Mouse (Mus musculus) left cerebral cortex, adult 18-20 months (tissue): Measurements from ENCODE around the gene Dennd4a. TPM values are rescaled to one million over a fixed set of nuclear protein-coding genes. Genes with fewer than 3 reads are reported as not detected.

Experiments
- DNase-seq, 2 experiments: peaks; one replicate each; pipeline ENCODE4 v3.0.0; 2021 to 2022; ENCODE audit warnings: low spot score in 2 of 2, mixed read lengths in 1 of 2
- total RNA-seq, 2 experiments: library from RNA; stranded (reverse); gene quantifications; 2 replicates each; pipeline ENCODE4 v1.2.3; 2021

The Dennd4a gene
- total RNA-seq, 2 experiments from 2014 or later = 54.2 to 55.6 TPM

DNA sequence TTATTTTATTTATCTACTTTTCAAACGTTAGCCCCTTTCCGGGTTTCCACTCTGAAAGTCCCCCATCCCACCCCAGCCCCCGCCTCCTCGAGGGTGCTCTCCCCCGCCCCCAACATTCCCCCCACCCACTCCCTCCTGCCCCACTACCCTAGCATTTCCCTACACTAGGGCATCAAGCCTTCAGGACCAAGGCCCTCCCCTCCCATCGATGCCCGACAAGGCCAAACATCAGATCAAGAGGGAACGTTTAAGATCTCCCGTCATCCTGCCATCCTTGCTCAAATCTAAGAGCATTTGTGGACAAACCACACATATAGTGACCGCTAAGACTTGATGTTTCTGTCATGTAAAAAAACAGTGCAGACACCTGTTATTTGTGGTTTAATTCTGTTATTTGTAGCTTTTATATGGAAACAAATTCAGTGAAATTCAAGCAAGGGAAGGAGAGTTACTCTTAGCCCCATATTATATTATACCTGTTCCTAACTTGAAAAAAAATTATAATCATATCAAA, 21.2 kb upstream of the Dennd4a start:
- no peak for DNase-seq

DNA sequence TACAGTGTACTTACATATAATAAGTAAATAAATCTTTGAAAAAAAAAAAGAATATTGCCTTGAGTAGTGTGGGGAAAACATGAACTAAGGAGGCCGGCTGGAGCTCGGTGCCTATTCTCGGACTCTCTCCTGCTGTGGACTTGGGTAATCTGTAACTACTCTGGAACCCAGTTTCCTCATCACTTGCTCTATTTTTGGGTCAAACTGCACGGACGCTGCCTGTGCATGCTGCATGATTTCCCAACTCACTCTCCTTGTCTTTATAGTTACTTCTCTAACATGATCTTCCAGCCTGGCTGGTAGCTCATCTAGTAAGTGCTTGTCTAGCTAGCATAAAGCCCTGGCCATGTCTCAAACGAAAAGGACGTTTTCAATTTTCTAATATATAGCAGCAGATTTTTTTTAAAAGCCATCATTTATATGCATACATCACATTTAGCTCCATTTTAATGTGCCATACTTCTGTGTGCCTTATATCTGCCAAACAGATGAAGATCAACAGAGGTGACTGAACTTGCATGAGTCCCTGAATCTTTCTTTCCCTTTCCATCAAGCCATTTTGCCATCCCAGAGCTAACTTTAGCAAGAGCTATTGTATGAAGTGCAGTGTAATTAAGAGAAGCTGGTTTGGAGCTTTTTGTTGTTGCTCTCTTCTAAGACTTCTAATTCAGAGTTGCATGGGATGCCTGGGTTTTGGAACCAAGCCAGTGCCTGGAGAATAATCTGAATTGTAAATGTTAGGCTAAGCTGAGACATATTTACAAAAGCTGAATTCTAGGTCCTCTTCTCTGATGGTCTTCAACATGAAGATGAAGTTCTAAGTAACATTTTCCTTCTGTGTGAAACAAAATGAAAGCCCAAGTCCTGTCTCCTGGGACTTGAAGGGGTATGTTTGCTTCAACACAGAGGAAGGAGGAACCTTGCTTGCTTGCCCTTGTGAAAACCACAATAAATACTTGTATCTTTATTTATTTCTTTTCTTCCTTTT, 20.2 kb upstream of the Dennd4a start:
- DNase-seq = no peak

DNA sequence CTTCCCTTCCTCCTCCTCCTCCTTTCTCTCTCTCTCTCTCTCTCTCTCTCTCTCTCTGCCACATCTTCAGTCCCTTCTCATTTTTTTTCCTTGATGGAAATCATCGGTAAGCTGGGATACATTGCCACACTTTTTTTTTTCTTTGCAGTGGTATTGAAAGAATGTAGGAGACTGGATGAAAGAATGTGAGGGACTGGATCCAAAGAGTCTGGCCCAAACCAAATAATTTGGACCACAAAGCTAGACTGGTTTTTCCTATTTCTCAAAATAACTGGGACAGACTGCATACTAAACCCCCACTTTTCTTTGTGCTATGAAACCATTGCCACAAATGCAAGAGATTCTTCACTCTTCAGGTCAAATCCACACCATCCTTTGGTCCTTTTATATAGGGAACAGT, 19.5 kb upstream of the Dennd4a start:
- no peak for DNase-seq

DNA sequence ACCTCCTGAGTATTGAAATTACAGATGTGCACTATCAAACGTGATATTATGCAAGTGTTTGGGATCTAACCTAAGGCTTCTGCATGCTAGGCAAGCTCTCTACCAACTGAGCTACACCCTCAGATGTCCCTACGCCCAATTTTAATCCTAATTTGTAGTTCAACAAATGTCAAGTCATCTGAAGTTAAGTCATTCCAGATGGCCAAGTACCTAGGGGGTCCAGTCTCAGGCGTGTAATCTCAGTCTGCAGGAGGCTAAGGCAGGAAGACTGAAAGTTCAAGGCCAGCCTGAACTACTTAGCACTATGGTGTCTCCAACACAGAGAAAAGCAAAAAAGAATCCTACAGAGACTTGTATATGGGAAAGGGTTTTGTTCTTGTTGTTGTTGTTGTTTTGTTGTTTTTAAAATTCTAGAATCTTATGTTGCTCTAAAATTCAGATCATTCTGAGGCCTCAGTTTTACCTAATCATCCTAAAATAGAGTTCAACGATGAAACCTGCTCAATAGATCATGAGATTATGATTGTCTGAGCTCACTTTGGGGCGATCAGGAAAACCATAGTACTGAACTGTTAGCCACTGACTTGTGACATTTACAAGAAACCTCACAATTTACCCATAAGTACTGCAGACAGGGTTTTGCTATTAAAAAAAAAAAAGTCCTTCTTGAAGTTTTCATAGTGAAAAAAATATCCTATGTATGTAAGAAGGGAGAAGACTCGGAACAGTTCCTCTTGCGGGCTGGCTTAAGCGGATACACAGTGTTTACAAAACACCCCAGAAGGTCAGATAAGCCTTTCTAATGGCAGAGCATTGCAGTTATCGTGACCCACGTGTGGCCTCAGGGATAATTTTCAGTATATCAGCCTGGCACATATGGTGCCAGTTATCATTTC, 18.5 kb upstream of the Dennd4a start:
- DNase-seq = no peak

DNA sequence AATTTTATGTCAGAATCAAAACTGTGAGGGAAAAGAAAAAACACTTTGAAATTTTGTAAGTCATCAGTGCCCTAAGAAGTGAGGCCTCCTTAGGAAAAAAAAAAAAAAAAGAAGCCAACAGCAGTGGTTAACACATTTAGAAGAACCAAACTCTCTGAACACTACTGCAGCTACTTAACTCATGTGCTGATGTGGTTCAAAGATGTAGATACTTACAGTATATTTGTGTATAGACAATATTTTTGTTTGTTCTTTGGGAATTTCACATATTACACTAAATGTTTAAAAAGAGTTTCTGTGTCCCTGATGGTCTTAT, 17.9 kb upstream of the Dennd4a start:
- no peak for DNase-seq

DNA sequence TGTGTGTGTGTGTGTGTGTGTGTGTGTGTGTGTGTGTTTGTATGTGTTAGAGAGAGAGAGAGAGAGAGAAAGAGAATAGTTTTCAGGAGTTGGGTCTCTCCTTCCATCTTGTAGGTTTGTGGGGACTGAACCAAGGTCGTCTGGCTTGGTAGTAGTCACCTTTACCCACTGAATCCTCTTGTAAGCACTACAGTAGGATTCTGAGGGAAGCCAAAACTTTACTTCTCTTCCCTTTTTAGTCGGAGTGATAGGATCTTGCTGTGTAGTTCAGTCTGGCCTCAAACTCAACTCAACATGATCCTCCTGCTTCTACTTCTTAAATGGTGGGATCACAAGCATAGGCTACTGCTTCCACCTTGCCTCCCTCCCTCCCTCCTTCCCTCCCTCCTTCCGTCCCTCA, 17.3 kb upstream of the Dennd4a start:
- no peak for DNase-seq

DNA sequence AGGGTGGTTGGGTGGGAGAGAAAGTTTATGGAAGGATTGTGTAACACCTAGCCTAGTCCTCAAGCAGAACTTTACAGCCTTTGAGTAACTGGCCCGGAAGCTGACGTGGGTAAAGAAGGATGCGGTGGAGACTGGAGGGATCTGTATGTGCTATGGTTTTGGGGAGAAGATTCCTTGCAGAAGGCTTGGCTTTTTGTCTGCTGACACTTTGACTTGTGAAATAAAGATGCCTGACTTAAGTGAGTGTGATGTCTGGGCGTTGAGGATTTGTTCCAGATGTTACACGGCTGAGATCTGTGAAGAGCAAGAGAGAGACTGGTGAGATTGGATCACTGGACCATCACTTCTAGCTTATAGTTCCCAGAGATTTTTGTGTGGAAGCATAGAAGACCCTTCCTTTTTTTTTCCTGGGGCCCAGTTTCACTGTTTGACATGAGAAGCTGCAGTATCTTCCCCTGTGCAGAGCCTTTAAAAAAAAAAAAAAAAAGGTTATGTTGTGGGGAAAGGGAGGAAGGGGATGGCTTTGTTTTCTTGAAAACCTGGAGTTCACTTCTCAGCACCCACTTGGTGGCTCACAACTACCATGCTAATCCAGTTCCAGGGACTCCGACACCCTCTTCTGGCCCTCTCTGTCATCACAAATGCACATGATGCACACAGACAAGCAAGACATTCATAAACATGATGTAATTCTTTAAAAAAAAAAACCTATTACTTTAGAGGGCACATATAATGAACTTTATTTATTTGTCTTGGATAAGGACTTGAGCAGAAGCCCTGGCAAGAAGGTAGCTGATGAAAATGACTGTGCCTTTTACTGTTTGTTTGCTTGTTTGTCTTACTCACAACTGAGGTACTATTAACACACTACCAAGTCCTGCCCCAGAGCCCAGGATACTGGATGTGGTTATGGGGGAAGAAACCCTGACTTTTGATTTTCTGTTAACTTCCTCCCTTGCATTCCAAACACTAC, 16.4 kb upstream of the Dennd4a start:
- DNase-seq = no peak

DNA sequence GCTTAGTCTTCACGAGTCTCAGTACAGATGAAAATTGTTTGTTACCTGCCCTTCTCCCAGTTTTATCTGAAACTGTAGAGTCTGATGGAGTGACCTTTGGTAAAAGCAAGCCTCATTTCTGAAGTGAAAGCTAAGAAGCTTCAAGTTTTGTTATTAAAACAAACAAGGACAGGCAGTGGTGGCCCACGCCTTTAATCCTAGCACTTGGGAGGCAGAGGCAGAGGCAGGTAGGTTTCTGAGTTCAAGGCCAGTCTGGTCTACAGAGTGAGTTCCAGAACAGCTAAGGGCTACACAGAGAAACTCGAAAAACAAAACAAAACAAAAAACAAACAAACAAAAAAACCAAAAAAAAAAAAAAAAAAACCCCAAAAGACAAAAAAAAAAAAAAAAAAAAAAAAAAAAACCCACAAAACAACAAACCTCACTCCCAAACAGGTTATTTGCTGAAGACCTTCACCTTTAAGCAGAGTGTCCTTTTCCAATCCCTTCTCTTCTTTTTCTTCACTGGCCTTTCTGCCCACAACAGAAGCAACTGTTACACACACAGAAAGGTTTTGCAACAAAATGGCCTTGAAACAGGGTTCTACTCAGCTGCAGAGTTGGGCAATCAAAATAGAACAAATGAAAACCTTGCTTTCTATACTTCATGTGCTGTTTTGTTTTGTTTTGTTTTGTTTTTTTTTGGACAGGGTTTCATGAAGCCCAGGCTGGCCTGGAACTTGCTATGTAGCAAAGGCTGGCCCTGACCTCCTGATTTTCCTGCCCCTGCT, 15.1 kb upstream of the Dennd4a start:
- DNase-seq = no peak

DNA sequence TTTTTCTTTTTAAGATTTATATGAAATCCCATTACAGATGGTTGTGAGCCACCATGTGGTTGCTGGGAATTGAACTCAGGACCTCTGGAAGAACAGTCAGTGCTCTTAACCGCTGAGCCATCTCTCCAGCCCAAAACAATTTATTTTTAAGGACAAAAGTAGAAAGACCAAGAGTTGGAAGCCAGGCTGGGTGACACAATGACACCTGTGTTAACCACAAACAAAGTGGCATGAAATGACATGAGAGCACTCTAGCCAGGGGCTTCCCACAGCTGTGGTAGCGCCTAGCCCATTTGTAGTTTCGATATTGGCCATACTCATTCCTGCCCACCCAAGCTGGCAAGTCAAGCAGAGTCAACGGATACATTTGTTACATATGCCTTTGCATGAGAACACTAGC, 13.7 kb upstream of the Dennd4a start:
- no peak for DNase-seq

DNA sequence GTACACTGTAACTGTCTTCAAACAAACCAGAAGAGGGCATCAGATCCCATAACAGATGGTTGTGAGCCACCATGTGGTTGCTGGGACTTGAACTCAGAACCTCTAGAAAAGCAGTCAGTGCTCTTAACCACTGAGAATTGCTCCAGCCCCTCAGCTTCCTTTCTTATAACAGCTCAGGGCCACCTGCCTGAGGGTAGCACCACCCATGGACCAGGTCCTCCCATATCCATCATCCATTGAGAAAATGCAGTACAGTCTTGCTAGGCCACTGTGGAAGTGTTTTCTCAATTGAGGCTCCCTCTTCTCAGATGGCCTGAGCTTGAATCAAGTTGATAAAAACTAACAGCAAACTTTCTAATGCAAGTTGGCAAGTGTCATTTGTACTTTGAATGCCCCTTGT, 13.0 kb upstream of the Dennd4a start:
- no peak for DNase-seq

DNA sequence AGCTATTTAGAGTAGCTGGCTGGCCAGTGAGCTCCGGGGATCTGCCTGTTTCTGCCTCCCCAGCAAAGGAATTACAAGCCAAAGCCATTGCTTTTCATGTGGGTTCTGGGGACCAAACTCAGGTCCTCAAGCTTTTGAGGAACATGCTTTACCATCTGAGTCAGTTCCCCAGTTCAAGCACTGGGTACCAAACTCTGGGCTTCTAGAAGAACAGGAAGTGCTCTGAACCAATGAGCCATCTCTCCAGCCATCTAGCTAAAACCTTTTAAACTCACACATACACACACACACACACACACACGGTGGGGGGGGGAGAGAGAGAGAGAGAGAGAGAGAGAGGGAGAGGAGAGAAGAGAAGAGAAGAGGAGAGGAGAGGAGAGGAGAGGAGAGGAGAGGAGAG, 12.3 kb upstream of the Dennd4a start:
- DNase-seq = no peak

DNA sequence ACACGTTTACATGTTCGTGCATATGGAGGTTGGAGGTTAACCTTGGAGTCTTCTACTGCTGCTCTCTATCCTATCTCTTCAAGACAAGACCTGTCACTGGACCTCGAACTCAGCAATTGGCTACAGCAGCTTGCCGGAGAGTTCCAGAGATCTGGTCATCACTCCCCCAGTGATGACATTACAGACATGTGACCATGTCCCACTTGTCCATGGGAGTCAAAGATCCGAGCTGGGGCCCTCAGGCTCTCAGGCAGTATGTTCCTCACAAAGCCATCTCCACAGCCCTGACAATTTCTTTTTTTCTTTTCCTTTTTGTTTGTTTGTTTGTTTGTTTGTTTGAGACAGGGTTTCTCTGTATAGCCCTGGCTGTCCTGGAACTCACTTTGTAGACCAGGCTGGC, 11.6 kb upstream of the Dennd4a start:
- no peak for DNase-seq

DNA sequence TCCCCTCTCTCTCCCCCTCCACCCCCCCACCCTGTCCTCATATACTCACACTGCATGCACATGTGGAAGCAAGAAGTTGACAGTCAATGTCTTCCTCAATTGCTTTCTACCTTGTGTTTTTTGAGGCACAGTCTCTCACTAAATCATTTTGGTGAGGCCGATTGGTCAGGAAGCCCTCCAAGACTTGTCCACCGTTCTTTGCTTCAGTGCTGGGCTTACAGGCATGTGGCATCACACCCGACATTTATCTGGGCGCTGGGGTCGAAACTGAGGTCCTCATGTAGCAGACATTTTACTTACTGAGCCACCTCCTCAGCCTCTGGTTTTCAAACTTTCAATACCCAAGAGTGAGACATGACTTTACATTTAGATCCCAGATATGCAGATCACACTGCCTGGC, 8.6 kb upstream of the Dennd4a start:
- DNase-seq = no peak

DNA sequence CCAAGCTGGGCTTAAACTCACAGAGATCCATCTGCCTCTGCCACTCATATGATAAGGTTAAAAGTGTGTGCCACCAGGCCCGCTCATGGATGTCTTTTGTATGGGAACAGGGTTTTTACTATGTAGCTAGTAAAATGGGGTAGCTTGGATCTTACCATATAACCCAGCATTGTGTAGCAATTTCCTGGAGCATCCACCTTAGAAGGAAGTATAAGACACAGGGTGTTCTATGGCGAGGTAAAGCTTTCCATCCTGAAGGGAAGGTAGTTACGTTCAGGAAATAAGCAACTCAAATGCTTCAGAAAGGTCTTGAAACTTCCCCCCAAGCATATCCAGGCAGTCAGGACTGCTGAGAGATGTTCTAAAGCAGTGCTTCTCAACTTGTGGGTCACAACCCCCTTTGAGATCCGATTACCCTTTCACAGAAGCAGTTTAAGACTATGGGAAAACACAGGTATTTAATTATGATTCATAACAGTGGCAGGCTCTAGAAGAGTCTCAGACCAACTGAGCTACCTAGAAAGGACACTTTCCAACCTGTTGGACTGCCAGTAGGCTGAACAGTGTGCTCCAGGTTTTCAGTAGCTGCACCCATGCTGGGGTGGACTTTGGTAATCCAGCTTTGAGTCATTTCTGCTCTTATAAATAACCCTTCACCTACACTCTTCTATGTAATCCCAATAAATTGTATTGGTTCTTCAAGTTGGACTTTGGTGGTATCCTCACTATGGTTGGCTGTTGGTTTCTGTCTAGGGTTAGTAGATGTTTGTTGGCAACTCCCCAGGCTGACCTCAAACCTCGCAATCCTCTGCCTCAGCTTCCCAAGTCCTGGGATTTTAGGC, 7.5 kb upstream of the Dennd4a start:
- DNase-seq = no peak

DNA sequence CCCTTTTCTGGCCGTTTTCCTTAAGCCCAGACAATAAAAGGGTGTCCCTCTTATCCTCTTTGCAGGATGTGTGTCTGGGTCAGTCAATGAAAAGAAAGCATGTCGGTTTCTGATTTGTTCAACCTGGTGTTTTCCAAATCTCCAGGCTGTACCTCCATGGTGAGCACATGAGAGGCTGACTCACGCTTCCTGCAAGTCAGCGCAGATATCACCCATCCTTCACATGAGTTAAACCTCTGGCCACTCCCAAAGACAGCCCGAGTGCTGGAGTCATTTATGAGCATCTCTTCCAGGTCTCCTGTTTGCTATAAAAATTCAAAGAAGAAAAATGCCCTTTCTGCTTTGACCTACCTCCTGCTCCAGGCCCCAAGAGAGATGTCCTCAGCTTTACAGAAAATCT, 5.3 kb upstream of the Dennd4a start:
- no peak for DNase-seq

DNA sequence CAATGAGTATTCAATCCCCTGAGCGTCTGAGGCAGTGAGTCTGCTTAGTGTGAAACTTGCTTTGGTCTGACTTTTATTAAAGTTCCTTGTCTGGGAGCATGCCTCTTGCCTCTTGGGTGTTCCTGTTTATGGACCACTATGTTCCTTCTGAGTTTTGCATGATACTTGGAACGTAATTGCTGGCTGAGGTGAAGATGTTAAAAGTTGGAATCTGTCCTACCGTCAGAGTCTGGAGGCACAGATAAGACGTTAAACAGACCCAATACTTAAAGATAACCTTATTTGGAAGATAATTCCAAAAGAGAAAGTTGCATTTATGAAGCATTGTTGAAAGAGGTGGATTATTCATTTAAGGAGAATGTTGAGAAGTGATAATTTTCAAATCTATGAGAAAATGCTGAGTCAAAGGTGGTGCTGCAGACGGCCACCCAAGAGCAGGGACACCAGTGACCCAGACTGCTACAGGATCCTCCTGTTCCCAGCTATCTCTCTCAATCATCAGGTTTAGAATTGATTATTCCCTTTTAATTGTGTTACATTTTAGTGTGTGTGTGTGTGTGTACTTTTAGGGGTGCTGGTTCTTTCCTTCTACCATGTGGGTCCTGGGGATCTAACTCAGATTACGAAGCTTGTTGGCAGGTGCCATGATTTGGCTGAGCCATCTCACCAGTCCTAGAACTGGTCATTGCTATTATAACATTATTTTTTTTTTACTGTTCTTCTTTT, 4.6 kb upstream of the Dennd4a start:
- no peak for DNase-seq

DNA sequence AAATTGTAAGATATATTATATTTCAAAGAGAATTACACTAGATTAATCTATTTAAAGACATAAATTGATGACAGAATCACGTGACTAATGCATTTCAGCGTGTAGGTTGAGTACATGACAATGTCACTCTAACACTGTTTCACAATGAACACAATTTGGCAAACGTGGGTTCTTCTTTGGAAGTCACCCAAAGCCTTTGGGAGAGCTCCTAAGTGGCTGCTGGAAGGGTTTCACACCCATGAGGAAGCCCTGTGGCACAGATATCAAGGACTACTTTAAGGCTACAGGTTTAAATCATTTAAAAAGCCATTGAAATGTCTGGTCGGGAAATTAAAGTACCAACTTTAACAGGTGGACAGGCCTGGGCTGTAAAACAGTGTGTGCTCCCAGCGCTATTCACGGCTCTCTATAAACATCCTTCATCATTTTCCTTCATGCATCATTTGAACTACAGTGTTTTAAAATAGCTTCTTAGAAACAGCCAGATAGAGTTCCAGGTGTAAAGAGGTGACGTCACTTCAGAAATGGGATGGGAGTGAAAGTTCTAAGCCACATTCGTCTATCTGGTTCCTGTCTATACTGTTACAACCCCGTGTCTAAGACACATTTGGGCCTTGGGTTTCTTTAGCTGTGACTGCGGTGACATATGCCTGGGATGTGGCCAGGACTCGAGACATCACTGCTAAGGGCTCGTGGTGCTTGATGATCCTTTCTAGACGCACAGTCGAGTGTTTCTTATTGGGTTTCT, 3.9 kb upstream of the Dennd4a start:
- no peak for DNase-seq

DNA sequence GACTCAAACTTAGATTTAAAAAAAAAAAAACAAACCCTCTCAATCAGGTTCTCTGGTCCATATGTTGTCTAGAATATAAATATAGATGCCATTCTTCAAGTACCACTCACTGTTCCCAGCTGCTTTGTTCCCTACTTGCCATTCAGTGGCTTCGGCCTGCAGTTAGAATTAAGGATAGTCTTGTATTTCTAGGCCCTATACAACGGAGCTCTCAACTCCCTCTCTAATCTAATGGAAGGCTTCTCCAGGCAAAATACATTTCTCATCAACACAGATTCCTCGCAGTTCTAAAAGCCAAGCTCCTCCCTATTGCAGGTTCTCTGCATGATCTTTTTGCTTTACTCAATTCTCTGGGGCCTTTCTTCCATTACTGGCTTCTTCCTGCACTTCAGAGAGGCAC, 1.3 kb upstream of the Dennd4a start:
- DNase-seq = no peak
